Mouse (Mus musculus): ENCODE measurements around the gene Chac1.

- TF ChIP-seq CTCF (IDR thresholded peaks at IDR 0.05; ENCODE audit: low read depth) (no peak), EP300 (optimal IDR thresholded peaks at IDR 0.05) (no peak)
These were observed 23.0 kb upstream of the Chac1 start for GRCm38 (mm10) chr2:119327942-119328526.
